Mouse (Mus musculus) midbrain, embryonic 16.5 days (tissue): ENCODE measurements around the gene Slc35b2. TPM values are rescaled to one million over a fixed set of nuclear protein-coding genes. Genes with fewer than 3 reads are reported as not detected.

Experiments used
- ATAC-seq: fragments of 200-750 bp; cut with Nextera tagmentation; 2 replicates; pipeline ENCODE4 v1.8.0; 2017; ENCODE audit warnings: moderate TSS enrichment
- H3K27ac ChIP-seq: fragments of 300-500 bp; sonication (generic); 2 replicates; pipeline ENCODE4 v1.5.1; 2014; ENCODE audit warnings: mild to moderate bottlenecking, low read length, mixed read lengths
- H3K27me3 ChIP-seq: fragments of 300-500 bp; sonication (generic); 2 replicates; pipeline ENCODE4 v1.6.1; 2014; ENCODE audit warnings: low read depth, low read length, mixed read lengths; ENCODE audit not compliant: control insufficient read depth, insufficient read depth
- H3K36me3 ChIP-seq: fragments of 300-500 bp; sonication (generic); 2 replicates; pipeline ENCODE4 v1.6.1; 2014; ENCODE audit warnings: mild to moderate bottlenecking, low read length, moderate library complexity, mixed read lengths; ENCODE audit not compliant: control insufficient read depth, insufficient read depth
- H3K4me1 ChIP-seq: fragments of 300-500 bp; sonication (generic); 2 replicates; pipeline ENCODE4 v1.6.1; 2014; ENCODE audit warnings: mild to moderate bottlenecking, low read length, mixed read lengths; ENCODE audit not compliant: control insufficient read depth, insufficient read depth
- H3K4me2 ChIP-seq: fragments of 300-500 bp; sonication (generic); 2 replicates; pipeline ENCODE4 v1.6.1; 2014; ENCODE audit warnings: mild to moderate bottlenecking, low read length, mixed read lengths
- H3K4me3 ChIP-seq: fragments of 300-500 bp; sonication (generic); 2 replicates; pipeline ENCODE4 v1.5.1; 2014; ENCODE audit warnings: low read depth, mild to moderate bottlenecking, low read length, moderate library complexity, mixed read lengths
- H3K9ac ChIP-seq: fragments of 300-500 bp; sonication (generic); 2 replicates; pipeline ENCODE4 v1.6.1; 2014; ENCODE audit warnings: low read depth, low read length, mixed read lengths
- H3K9me3 ChIP-seq: fragments of 300-500 bp; sonication (generic); replicated peaks from 2 replicates; pipeline ENCODE4 v1.6.1; 2014; ENCODE audit warnings: mild to moderate bottlenecking, low read length, mixed read lengths; ENCODE audit not compliant: control insufficient read depth, poor library complexity, severe bottlenecking
- WGBS: fragments of 180-500 bp; shearing (Covaris S2); extraction: QIAGEN DNeasy Blood & Tissue Kit; methylation state at CpG from one replicate; pipeline ENCODE4 v1.1.7; 2014; 5-methylcytosine and 5-hydroxymethylcytosine counted together
- polyA plus RNA-seq: library from polyadenylated mRNA; unstranded; fragments of >200 nt; fragmentation: Nextera tagmentation; extraction: Ambion mirVana; gene quantifications from 2 replicates; pipeline ENCODE4 v1.2.1, GENCODE M21; 2015

Slc35b2 gene
- polyA plus RNA-seq, 1 experiment from 2014 or later = 79.6 TPM

GRCm38 (mm10) chr17:45523263-45523662, 40.4 kb upstream of the Slc35b2 start, which contains the start of gene Tcte1:
Tcte1 (plus strand) TSS chr17:45523434.
- no peak within 1 kb of the TSS for H3K27ac ChIP-seq
- under 1% methylated on average over 21 of the region's 21 CpGs for WGBS

GRCm38 (mm10) chr17:45524961-45525360, 38.7 kb upstream of the Slc35b2 start:
- no peak overlapping the region for H3K4me3 ChIP-seq
- H3K27ac ChIP-seq = no peak overlapping the region
- no peaks in the 10 kb centered on the region for H3K9me3 ChIP-seq
- 82% methylated on average over 4 of the region's 4 CpGs for WGBS
- no peak for ATAC-seq
- no peak overlapping the region for H3K4me2 ChIP-seq
- H3K9ac ChIP-seq = no peak overlapping the region
- peaks cover 4% of the 10 kb centered on the region; the same call in 1 of the 2 replicates for H3K4me1 ChIP-seq
- peaks cover 3% of the 10 kb centered on the region; the same call in 1 of the 2 replicates for H3K27me3 ChIP-seq
- H3K36me3 ChIP-seq = no peaks in the 10 kb centered on the region

More at GRCm38 (mm10) chr17:45523263-45523662, 40.4 kb upstream of the Slc35b2 start, which contains the start of gene Tcte1:
- peak within 1 kb of the TSS; percentile 60 for H3K9ac ChIP-seq
- no peaks in the 10 kb centered on the region for H3K36me3 ChIP-seq
- peaks cover 4% of the 10 kb centered on the region; the same call in 1 of the 2 replicates for H3K4me1 ChIP-seq
- H3K4me2 ChIP-seq = peak within 1 kb of the TSS; percentile 69
- H3K9me3 ChIP-seq = no peaks in the 10 kb centered on the region
- peak within 1 kb of the TSS; percentile 39 for H3K4me3 ChIP-seq
- ATAC-seq = peak; percentile 81
- H3K27me3 ChIP-seq = no peaks in the 10 kb centered on the region

- peaks cover 4% of the 10 kb centered on the region; the same call in 1 of the 2 replicates for H3K4me1 ChIP-seq
- 18% methylated on average over 5 of the region's 5 CpGs for WGBS
Observed at GRCm38 (mm10) chr17:45526571-45526970, 37.1 kb upstream of the Slc35b2 start.

GRCm38 (mm10) chr17:45530346-45530782, 33.3 kb upstream of the Slc35b2 start:
- no peaks in the 10 kb centered on the region for H3K9me3 ChIP-seq
- no peaks in the 10 kb centered on the region for H3K4me1 ChIP-seq
- H3K27me3 ChIP-seq = peaks cover 3% of the 10 kb centered on the region
- no peak overlapping the region for H3K4me3 ChIP-seq
- H3K9ac ChIP-seq = no peak overlapping the region
- H3K27ac ChIP-seq = no peak overlapping the region
- H3K4me2 ChIP-seq = no peak overlapping the region
- no peaks in the 10 kb centered on the region for H3K36me3 ChIP-seq
- 58% methylated on average over 13 of the region's 13 CpGs for WGBS
- ATAC-seq = no peak

More at GRCm38 (mm10) chr17:45526571-45526970, 37.1 kb upstream of the Slc35b2 start:
- no peaks in the 10 kb centered on the region for H3K9me3 ChIP-seq
- no peak overlapping the region for H3K4me3 ChIP-seq
- H3K27ac ChIP-seq = no peak overlapping the region
- ATAC-seq = no peak
- no peak overlapping the region for H3K4me2 ChIP-seq
- H3K36me3 ChIP-seq = no peaks in the 10 kb centered on the region
- no peak overlapping the region for H3K9ac ChIP-seq
- peaks cover 3% of the 10 kb centered on the region; the same call in 1 of the 2 replicates for H3K27me3 ChIP-seq

GRCm38 (mm10) chr17:45532896-45533295, 30.8 kb upstream of the Slc35b2 start:
- H3K9me3 ChIP-seq = no peaks in the 10 kb centered on the region
- no peak overlapping the region for H3K4me3 ChIP-seq
- no peaks in the 10 kb centered on the region for H3K36me3 ChIP-seq
- no peaks in the 10 kb centered on the region for H3K4me1 ChIP-seq
- no peak overlapping the region for H3K27ac ChIP-seq
- H3K9ac ChIP-seq = no peak overlapping the region
- peaks cover 3% of the 10 kb centered on the region for H3K27me3 ChIP-seq
- ATAC-seq = no peak
- H3K4me2 ChIP-seq = no peak overlapping the region
- 56% methylated on average over 15 of the region's 15 CpGs for WGBS

- H3K27me3 ChIP-seq = peaks cover 3% of the 10 kb centered on the region
- no peak overlapping the region for H3K27ac ChIP-seq
- no peaks in the 10 kb centered on the region for H3K4me1 ChIP-seq
- H3K9me3 ChIP-seq = no peaks in the 10 kb centered on the region
- no peak for ATAC-seq
- WGBS = 11% methylated on average over 5 of the region's 5 CpGs
- H3K4me3 ChIP-seq = no peak overlapping the region
- H3K9ac ChIP-seq = no peak overlapping the region
- no peaks in the 10 kb centered on the region for H3K36me3 ChIP-seq
- H3K4me2 ChIP-seq = no peak overlapping the region
Observed at GRCm38 (mm10) chr17:45536264-45536663, 27.4 kb upstream of the Slc35b2 start.

- H3K36me3 ChIP-seq = no peaks in the 10 kb centered on the region
- no peak overlapping the region for H3K27ac ChIP-seq
- H3K4me1 ChIP-seq = no peaks in the 10 kb centered on the region
- H3K4me2 ChIP-seq = no peak overlapping the region
- peaks cover 3% of the 10 kb centered on the region for H3K27me3 ChIP-seq
- H3K9me3 ChIP-seq = no peaks in the 10 kb centered on the region
- H3K4me3 ChIP-seq = no peak overlapping the region
- ATAC-seq = no peak
- 71% methylated on average over 4 of the region's 4 CpGs for WGBS
- H3K9ac ChIP-seq = no peak overlapping the region
Observed at GRCm38 (mm10) chr17:45538394-45538793, 25.3 kb upstream of the Slc35b2 start.

GRCm38 (mm10) chr17:45539664-45540063, 24.0 kb upstream of the Slc35b2 start:
- H3K27ac ChIP-seq = no peak overlapping the region
- peaks cover 3% of the 10 kb centered on the region for H3K27me3 ChIP-seq
- H3K4me1 ChIP-seq = peaks cover 2% of the 10 kb centered on the region; the same call in 1 of the 2 replicates
- no peak overlapping the region for H3K4me3 ChIP-seq
- ATAC-seq = no peak
- peaks cover 5% of the 10 kb centered on the region for H3K36me3 ChIP-seq
- H3K9me3 ChIP-seq = no peaks in the 10 kb centered on the region
- 81% methylated on average over 21 of the region's 21 CpGs for WGBS
- H3K9ac ChIP-seq = no peak overlapping the region
- H3K4me2 ChIP-seq = no peak overlapping the region

- no peak for ATAC-seq
- Histone ChIP-seq H3K27ac (no peak overlapping the region), H3K4me1 (peaks cover 13% of the 10 kb centered on the region), H3K4me2 (no peak overlapping the region), H3K27me3 (peaks cover 11% of the 10 kb centered on the region), H3K9me3 (no peaks in the 10 kb centered on the region), H3K4me3 (no peak overlapping the region), H3K36me3 (peaks cover 20% of the 10 kb centered on the region), H3K9ac (no peak overlapping the region)
- 31% methylated on average over 6 of the region's 6 CpGs for WGBS
Observed at GRCm38 (mm10) chr17:45542129-45542528, 21.5 kb upstream of the Slc35b2 start.
